Mouse (Mus musculus) testis, adult 2 months (tissue): ENCODE results near the gene Ssh3. TPM values are rescaled to one million over a fixed set of nuclear protein-coding genes. Genes with fewer than 3 reads are reported as not detected.
A peak's percentile ranks its signal among the peaks of the same experiment; 100 is the strongest.

Source experiments
- H3K27ac ChIP-seq: fragments of 200-500 bp; 2 replicates; pipeline ENCODE4 v1.5.1; 2012; ENCODE audit warnings: low read depth, low read length; ENCODE audit not compliant: control insufficient read depth, insufficient read depth
- H3K27me3 ChIP-seq: fragments of 200-500 bp; 2 replicates; pipeline ENCODE4 v1.6.1; 2012; ENCODE audit warnings: mild to moderate bottlenecking, low read length, moderate library complexity; ENCODE audit not compliant: control insufficient read depth, insufficient read depth
- H3K36me3 ChIP-seq: fragments of 200-500 bp; 2 replicates; pipeline ENCODE4 v1.6.1; 2012; ENCODE audit warnings: mild to moderate bottlenecking, low read length; ENCODE audit not compliant: control insufficient read depth, insufficient read depth
- H3K4me1 ChIP-seq: fragments of 200-500 bp; 2 replicates; pipeline ENCODE4 v1.6.1; 2012; ENCODE audit warnings: low read length; ENCODE audit not compliant: control insufficient read depth, insufficient read depth
- H3K4me3 ChIP-seq: fragments of 200-500 bp; 2 replicates; pipeline ENCODE4 v1.5.1; 2012; ENCODE audit warnings: low read depth, mild to moderate bottlenecking, low read length, moderate library complexity, mixed read lengths; ENCODE audit not compliant: control insufficient read depth
- CTCF ChIP-seq: fragments of 200-500 bp; IDR thresholded peaks from 2 replicates; pipeline ENCODE4 v1.5.1; 2012; ENCODE audit warnings: low read depth, mild to moderate bottlenecking, inconsistent platforms, low read length, moderate library complexity; ENCODE audit not compliant: control insufficient read depth, insufficient read depth, insufficient replicate concordance
- POLR2A ChIP-seq: fragments of 200-500 bp; IDR thresholded peaks from 2 replicates; pipeline ENCODE4 v1.6.1; 2012; ENCODE audit warnings: low read depth, mild to moderate bottlenecking, inconsistent platforms, low read length, moderate library complexity; ENCODE audit not compliant: control insufficient read depth
- polyA plus RNA-seq: library from polyadenylated mRNA; depleted of rRNA; stranded (reverse); fragments of >200 nt; gene quantifications from 2 replicates; pipeline ENCODE4 v1.2.3, GENCODE M21; 2012

Gene Ssh3
- polyA plus RNA-seq, 1 experiment = 7.1 TPM

- TF ChIP-seq POLR2A (no peak), CTCF (no peak)
- H3K27ac ChIP-seq = no peak overlapping the region
- no peaks in the 10 kb centered on the region for H3K27me3 ChIP-seq
- H3K36me3 ChIP-seq = no peaks in the 10 kb centered on the region
- peaks cover 12% of the 10 kb centered on the region for H3K4me1 ChIP-seq
- H3K4me3 ChIP-seq = no peak overlapping the region
These were observed 35.9 kb upstream of the Ssh3 start for GRCm38 (mm10) chr19:4304871-4305321.

DNA sequence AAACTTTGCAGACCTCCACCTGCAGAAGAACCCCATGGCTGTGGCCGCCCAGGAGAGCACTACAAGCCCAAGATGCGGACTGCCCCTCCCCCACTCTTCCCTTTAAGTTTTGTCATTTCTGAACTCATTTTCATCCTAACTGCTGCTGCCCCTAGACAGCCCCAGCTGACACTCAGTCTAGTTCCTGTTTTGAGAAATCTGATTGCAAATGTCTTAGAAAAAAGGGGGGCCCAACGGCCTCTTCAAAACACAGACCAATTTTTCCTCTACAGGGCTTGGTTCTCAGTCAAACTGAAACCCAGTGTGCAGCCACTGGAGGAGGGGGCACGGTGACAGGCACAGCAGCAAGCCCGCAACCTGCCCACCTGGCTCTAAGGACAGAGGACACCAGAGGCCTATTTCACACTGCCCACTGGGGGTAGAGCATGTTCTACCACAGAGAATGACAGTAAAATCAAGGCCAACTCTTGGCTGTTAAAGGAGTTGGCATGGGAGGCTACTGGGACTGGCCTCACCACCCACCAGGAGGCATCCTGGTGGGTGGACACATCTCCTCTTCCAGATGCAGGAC, 35.4 kb upstream of the Ssh3 start:
- Histone ChIP-seq H3K4me1 (peaks cover 12% of the 10 kb centered on the region), H3K27ac (no peak overlapping the region), H3K27me3 (no peaks in the 10 kb centered on the region), H3K36me3 (no peaks in the 10 kb centered on the region), H3K4me3 (no peak overlapping the region)
- no peak for TF ChIP-seq POLR2A
- TF ChIP-seq CTCF = no peak

GRCm38 (mm10) chr19:4303640-4303995, 34.6 kb upstream of the Ssh3 start:
- Histone ChIP-seq H3K4me1 (peaks cover 12% of the 10 kb centered on the region), H3K36me3 (no peaks in the 10 kb centered on the region)

DNA sequence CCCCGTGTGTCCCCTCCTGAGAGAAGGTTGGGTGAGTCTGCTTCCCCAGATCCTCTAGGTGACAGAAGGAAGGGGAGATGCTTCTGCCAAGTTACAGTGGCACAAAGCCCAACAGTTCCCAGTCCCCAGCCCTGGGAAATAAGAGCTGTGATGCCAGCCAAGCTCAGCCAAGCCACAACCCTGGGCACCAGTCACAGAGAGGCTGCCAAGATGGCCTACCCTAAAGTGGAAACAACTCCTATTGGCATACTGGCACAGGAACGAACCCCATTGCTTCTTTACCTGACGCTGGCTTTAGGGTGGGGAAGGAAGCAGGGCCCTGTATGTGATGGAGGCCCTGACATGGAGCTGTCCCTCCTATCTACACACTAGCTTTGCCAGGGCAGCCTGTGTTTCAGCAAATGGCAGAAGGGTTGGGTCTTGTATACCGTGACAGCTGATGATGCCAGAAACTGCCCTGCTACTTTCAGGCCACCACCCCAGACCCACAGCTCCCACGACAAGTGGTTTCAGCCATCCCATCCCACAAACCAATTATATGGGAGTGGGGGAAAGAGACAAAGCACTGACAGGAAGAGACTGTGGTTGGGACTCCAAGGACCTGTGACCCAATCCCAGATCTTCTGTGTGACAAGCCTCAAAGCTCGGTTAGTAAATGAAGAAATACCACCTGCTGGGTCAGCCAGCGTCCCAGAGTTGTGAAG, 34.1 kb upstream of the Ssh3 start:
- Histone ChIP-seq H3K27me3 (no peaks in the 10 kb centered on the region), H3K4me1 (peaks cover 12% of the 10 kb centered on the region), H3K27ac (no peak overlapping the region), H3K4me3 (peak overlapping the region; percentile 30), H3K36me3 (no peaks in the 10 kb centered on the region)
- no peak for TF ChIP-seq CTCF
- no peak for TF ChIP-seq POLR2A

More at GRCm38 (mm10) chr19:4303640-4303995, 34.6 kb upstream of the Ssh3 start:
- Histone ChIP-seq H3K4me3 (no peak overlapping the region), H3K27me3 (no peaks in the 10 kb centered on the region), H3K27ac (no peak overlapping the region)
- no peak for TF ChIP-seq POLR2A
- no peak for TF ChIP-seq CTCF

DNA sequence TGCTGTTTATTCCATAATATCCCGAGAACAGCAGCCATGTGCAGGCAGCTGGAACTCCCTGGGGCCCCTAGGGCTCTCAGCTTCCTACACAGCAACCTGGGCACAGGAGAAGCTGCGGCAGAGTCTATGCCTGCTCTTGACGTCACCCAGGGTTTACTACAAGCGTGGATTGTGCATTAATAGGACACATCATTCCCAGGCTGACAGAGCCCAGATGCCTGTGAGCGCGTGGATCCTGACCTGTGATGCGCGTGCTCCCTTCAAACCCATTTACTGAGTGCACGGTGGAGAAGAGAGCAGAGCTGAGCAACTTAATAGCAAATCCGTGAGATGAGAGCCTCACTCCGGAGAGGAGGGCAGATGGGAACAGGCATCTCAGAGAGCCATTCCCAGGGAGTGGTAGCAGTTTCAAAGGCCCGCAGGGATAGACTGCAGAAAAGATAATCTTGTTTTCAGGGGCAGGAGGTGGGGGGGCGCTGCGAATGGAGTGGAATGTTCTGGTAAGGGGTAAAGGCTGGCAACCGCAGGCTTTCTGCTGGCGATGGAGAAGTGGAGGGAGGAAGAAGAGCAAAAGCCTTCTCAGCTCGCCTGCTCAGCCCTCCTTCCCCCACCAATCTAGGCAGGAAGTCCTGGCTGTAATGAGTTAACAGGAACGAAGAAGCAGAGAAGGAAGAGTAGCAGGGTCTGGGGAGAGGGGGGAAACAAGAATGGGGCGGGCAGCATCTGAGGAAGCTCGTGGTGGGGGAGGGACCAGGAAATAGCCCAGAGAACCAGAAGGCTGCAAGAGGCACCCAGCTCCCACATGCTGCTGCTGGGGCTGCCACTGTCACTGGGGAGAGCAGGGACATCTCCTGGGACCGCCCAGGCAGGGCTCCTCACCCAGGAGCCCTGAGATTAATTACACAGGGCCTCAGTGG, 33.0 kb upstream of the Ssh3 start:
- Histone ChIP-seq H3K36me3 (no peaks in the 10 kb centered on the region), H3K27ac (no peak overlapping the region), H3K4me1 (peaks cover 12% of the 10 kb centered on the region), H3K27me3 (no peaks in the 10 kb centered on the region), H3K4me3 (no peak overlapping the region; the same call in 1 of the 2 replicates)
- TF ChIP-seq POLR2A = no peak
- no peak for TF ChIP-seq CTCF

DNA sequence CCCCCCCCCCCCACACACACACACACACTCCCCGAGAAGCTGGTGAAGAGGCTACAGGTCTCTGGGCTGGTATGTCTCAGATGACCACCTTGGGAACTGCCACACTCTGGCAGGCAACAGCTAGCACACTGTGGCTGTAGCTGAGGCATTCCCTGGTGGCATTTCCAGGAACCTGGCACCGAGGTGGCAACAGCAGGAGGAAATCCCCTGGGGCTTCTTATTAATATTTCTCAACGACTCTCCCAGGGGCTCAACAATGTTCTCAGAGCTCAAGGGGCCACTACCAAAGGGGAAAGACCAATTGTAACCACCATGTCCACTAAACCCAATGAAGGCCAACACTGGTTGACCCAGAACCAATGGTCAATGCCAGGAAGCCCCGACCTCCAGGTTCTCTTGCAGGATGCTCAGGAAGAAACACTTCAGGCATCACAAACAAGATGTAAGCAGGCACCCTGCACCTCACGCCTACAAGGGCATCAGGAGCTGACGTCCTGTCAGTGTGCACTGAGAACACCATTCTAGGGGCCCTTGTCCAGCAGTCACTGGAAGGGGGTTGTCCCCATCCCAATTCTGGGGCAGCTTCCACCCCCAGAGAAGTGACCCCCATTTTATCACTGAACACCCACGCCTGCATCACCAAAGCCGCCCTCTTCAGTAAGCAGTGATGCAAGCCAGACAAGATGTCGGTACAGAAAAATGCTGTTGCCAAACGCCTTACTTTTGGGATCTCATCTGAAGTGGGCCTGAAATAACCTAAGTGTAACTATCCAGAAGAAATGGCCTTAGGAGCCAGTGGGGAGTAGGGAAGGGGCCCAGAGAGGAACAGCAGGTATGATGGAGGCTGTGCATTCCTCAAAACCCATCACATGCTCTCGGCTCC, 32.1 kb upstream of the Ssh3 start:
- Histone ChIP-seq H3K36me3 (no peaks in the 10 kb centered on the region), H3K27ac (no peak overlapping the region), H3K27me3 (no peaks in the 10 kb centered on the region), H3K4me1 (peaks cover 12% of the 10 kb centered on the region), H3K4me3 (no peak overlapping the region)
- TF ChIP-seq POLR2A (no peak), CTCF (no peak)

DNA sequence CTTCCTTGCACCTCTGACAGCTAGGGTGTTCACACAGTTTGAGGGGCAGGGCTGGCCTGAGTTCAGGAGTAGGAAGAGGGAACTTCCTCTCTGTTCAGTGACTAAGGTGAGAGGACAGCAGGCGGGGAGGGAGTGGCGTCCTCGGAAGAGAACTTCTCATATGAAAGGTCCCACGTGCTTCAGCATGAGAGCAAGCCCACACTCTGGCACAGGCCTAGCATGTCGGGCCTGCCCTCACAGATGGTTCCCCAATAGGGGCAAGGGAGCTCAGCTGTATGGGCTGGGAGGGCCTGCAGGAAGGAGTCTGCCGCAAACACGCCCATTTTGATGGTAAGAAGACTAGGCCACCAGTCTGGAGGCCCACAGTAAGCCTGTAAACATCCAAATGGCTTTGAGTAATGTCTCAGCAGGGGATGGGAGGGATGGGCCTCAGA, 31.3 kb upstream of the Ssh3 start:
- no peak overlapping the region for H3K27ac ChIP-seq

More for the DNA sequence above, 31.3 kb upstream of the Ssh3 start:
- no peaks in the 10 kb centered on the region for H3K36me3 ChIP-seq
- H3K27me3 ChIP-seq = no peaks in the 10 kb centered on the region
- peaks cover 8% of the 10 kb centered on the region for H3K4me1 ChIP-seq
- no peak overlapping the region for H3K4me3 ChIP-seq
- TF ChIP-seq CTCF (no peak), POLR2A (no peak)
